Mouse (Mus musculus): ENCODE results near the gene Gm21887. TPM values are rescaled to one million over a fixed set of nuclear protein-coding genes. Genes with fewer than 3 reads are reported as not detected.
"Not testable (repeated sequence)": the region's sequence is repeated elsewhere in the genome, so short reads cannot be mapped to it uniquely, and the experiment has no call there.

The Gm21887 gene
- polyA plus RNA-seq, 1 experiment from 2014 or later: 256 TPM

- H3K4me3 ChIP-seq; H3K27ac ChIP-seq; H3K9ac ChIP-seq; H3K27me3 ChIP-seq; H3K4me2 ChIP-seq; ATAC-seq (ENCODE audit: insufficient number of reproducible peaks, insufficient read depth, low FRiP score, low TSS enrichment, low read depth); H3K4me1 ChIP-seq: not testable (repeated sequence)
- WGBS: 25% methylated on average over 3 of the region's 33 CpGs
- Histone ChIP-seq H3K9me3 (peaks cover 17% of the 10 kb centered on the region), H3K36me3 (peaks cover 14% of the 10 kb centered on the region)
These were observed 15.2 kb upstream of the Gm21887 start for GRCm38 (mm10) chrX:169994011-169994865.

- peaks cover 11% of the 10 kb centered on the region for H3K9me3 ChIP-seq
- not testable (repeated sequence) for H3K4me2 ChIP-seq; H3K27ac ChIP-seq; H3K27me3 ChIP-seq; ATAC-seq (ENCODE audit: insufficient number of reproducible peaks, insufficient read depth, low FRiP score, low TSS enrichment, low read depth); H3K4me3 ChIP-seq; H3K36me3 ChIP-seq; H3K9ac ChIP-seq; H3K4me1 ChIP-seq
- 22% methylated on average over 2 of the region's 2 CpGs for WGBS
These were observed 14.4 kb upstream of the Gm21887 start for GRCm38 (mm10) chrX:169994866-169995711.

GRCm38 (mm10) chrX:169995909-169996521, 13.4 kb upstream of the Gm21887 start:
- H3K4me1 ChIP-seq; H3K9ac ChIP-seq; H3K4me3 ChIP-seq; H3K27ac ChIP-seq; H3K9me3 ChIP-seq; ATAC-seq (ENCODE audit: insufficient number of reproducible peaks, insufficient read depth, low FRiP score, low TSS enrichment, low read depth); H3K36me3 ChIP-seq; H3K4me2 ChIP-seq; H3K27me3 ChIP-seq: not testable (repeated sequence)
- WGBS: 0% methylated on average over 1 of the region's 17 CpGs

- no CpG with 5 or more reads among the region's 46 CpGs for WGBS
- ATAC-seq (ENCODE audit: insufficient number of reproducible peaks, insufficient read depth, low FRiP score, low TSS enrichment, low read depth); H3K27ac ChIP-seq; H3K27me3 ChIP-seq; H3K36me3 ChIP-seq; H3K4me3 ChIP-seq; H3K4me1 ChIP-seq; H3K9ac ChIP-seq: not testable (repeated sequence)
- H3K9me3 ChIP-seq: peaks cover 12% of the 10 kb centered on the region
- peak overlapping the region; percentile 69; the same call in 1 of the 2 replicates for H3K4me2 ChIP-seq
These were observed 12.5 kb upstream of the Gm21887 start for GRCm38 (mm10) chrX:169996926-169997325.

GRCm38 (mm10) chrX:169997456-169997853, 12.0 kb upstream of the Gm21887 start:
- not testable (repeated sequence) for H3K27me3 ChIP-seq; ATAC-seq (ENCODE audit: insufficient number of reproducible peaks, insufficient read depth, low FRiP score, low TSS enrichment, low read depth); H3K4me1 ChIP-seq; H3K9me3 ChIP-seq; H3K36me3 ChIP-seq
- 23% methylated on average over 28 of the region's 40 CpGs for WGBS
- peak overlapping the region; percentile 57; the same call in 1 of the 2 replicates for H3K27ac ChIP-seq
- H3K4me3 ChIP-seq: peak overlapping the region; percentile 42
- peak overlapping the region; percentile 69 for H3K4me2 ChIP-seq
- peak overlapping the region; percentile 54; the same call in 1 of the 2 replicates for H3K9ac ChIP-seq

- Histone ChIP-seq H3K27ac (peak overlapping the region; percentile 57; the same call in 1 of the 2 replicates), H3K4me2 (peak overlapping the region; percentile 69), H3K4me3 (peak overlapping the region; percentile 42), H3K9ac (peak overlapping the region; percentile 54; the same call in 1 of the 2 replicates)
- 0% methylated on average over 6 of the region's 37 CpGs for WGBS
- ATAC-seq (ENCODE audit: insufficient number of reproducible peaks, insufficient read depth, low FRiP score, low TSS enrichment, low read depth): peak; percentile 74; the same call in 1 of the 2 replicates
- not testable (repeated sequence) for H3K9me3 ChIP-seq, H3K27me3 ChIP-seq, H3K36me3 ChIP-seq, H3K4me1 ChIP-seq
These were observed 11.5 kb upstream of the Gm21887 start for GRCm38 (mm10) chrX:169997854-169998456.

GRCm38 (mm10) chrX:169998559-169999219, 10.8 kb upstream of the Gm21887 start:
- not testable (repeated sequence) for H3K4me1 ChIP-seq; H3K4me2 ChIP-seq; H3K9me3 ChIP-seq; H3K4me3 ChIP-seq; H3K27me3 ChIP-seq; H3K27ac ChIP-seq; H3K36me3 ChIP-seq; H3K9ac ChIP-seq; ATAC-seq (ENCODE audit: insufficient number of reproducible peaks, insufficient read depth, low FRiP score, low TSS enrichment, low read depth)
- 19% methylated on average over 2 of the region's 4 CpGs for WGBS

GRCm38 (mm10) chrX:169999226-169999883, 10.1 kb upstream of the Gm21887 start:
- not testable (repeated sequence) for ATAC-seq (ENCODE audit: insufficient number of reproducible peaks, insufficient read depth, low FRiP score, low TSS enrichment, low read depth)
- 34% methylated on average over 6 of the region's 11 CpGs for WGBS

GRCm38 (mm10) chrX:169999912-170000641, 9.4 kb upstream of the Gm21887 start:
- WGBS: 0% methylated on average over 2 of the region's 3 CpGs
- peaks cover 16% of the 10 kb centered on the region for H3K9me3 ChIP-seq
- not testable (repeated sequence) for ATAC-seq (ENCODE audit: insufficient number of reproducible peaks, insufficient read depth, low FRiP score, low TSS enrichment, low read depth); H3K36me3 ChIP-seq; H3K4me1 ChIP-seq; H3K9ac ChIP-seq; H3K27me3 ChIP-seq; H3K4me3 ChIP-seq; H3K4me2 ChIP-seq; H3K27ac ChIP-seq

More at GRCm38 (mm10) chrX:169999226-169999883, 10.1 kb upstream of the Gm21887 start:
- not testable (repeated sequence) for H3K4me2 ChIP-seq, H3K36me3 ChIP-seq, H3K27me3 ChIP-seq, H3K9ac ChIP-seq, H3K4me3 ChIP-seq, H3K4me1 ChIP-seq, H3K27ac ChIP-seq
- peaks cover 15% of the 10 kb centered on the region for H3K9me3 ChIP-seq
